Mouse (Mus musculus): ENCODE results near the gene Glul.

The Glul gene

GRCm38 (mm10) chr1:153909963-153910291 is 10.2 kb downstream of the Glul start:
- DNase-seq (ENCODE audit: low spot score), result no peak

- DNase-seq (ENCODE audit: low spot score), result no peak
These were observed 10.7 kb downstream of the Glul start for GRCm38 (mm10) chr1:153910423-153910822.

GRCm38 (mm10) chr1:153911276-153911795 is 11.6 kb downstream of the Glul start:
- no peak for DNase-seq (ENCODE audit: low spot score)

GRCm38 (mm10) chr1:153913869-153914268 is 14.1 kb downstream of the Glul start:
- no peak for DNase-seq (ENCODE audit: low spot score)

GRCm38 (mm10) chr1:153918521-153919206 is 18.9 kb downstream of the Glul start:
- DNase-seq (ENCODE audit: low spot score), result no peak

- no peak for DNase-seq (ENCODE audit: low spot score)
These were observed 21.9 kb downstream of the Glul start for GRCm38 (mm10) chr1:153921642-153922041.

- DNase-seq (ENCODE audit: low spot score), result no peak
These were observed 22.9 kb downstream of the Glul start for GRCm38 (mm10) chr1:153922571-153923021.

- no peak for DNase-seq (ENCODE audit: low spot score)
These were observed 24.9 kb downstream of the Glul start for GRCm38 (mm10) chr1:153924395-153925385.

GRCm38 (mm10) chr1:153930431-153930830 is 30.7 kb downstream of the Glul start:
- no peak for DNase-seq (ENCODE audit: low spot score)

- DNase-seq (ENCODE audit: low spot score), result no peak
These were observed 34.0 kb downstream of the Glul start for GRCm38 (mm10) chr1:153933772-153934171.

GRCm38 (mm10) chr1:153935844-153936380 is 36.2 kb downstream of the Glul start:
- DNase-seq (ENCODE audit: low spot score), result no peak

- DNase-seq (ENCODE audit: low spot score), result no peak
These were observed 37.3 kb downstream of the Glul start for GRCm38 (mm10) chr1:153937025-153937424.

GRCm38 (mm10) chr1:153940986-153941385 is 41.2 kb downstream of the Glul start:
- no peak for DNase-seq (ENCODE audit: low spot score)

- DNase-seq (ENCODE audit: low spot score), result no peak
These were observed 45.4 kb downstream of the Glul start for GRCm38 (mm10) chr1:153945181-153945580.

GRCm38 (mm10) chr1:153946971-153947370 is 47.2 kb downstream of the Glul start:
- DNase-seq (ENCODE audit: low spot score), result no peak

- DNase-seq (ENCODE audit: low spot score), result no peak
These were observed 48.1 kb downstream of the Glul start for GRCm38 (mm10) chr1:153947837-153948236.

GRCm38 (mm10) chr1:153953232-153953631 is 53.5 kb downstream of the Glul start:
- DNase-seq (ENCODE audit: low spot score), result no peak

GRCm38 (mm10) chr1:153953797-153954196 is 54.1 kb downstream of the Glul start:
- no peak for DNase-seq (ENCODE audit: low spot score)

GRCm38 (mm10) chr1:153957850-153958249 is 58.1 kb downstream of the Glul start:
- DNase-seq (ENCODE audit: low spot score), result no peak
